Mouse (Mus musculus): Measurements from ENCODE around the gene Vmn1r46.

- TF ChIP-seq GATA1 (IDR thresholded peaks at IDR 0.05; ENCODE audit: low read length) (no peak), TAL1 (IDR thresholded peaks at IDR 0.05; ENCODE audit: low read length) (no peak)
Measured at GRCm38 (mm10) chr6:89966341-89966740, 2.8 kb upstream of the Vmn1r46 start.
